Mouse (Mus musculus) MN1 (cell line): ENCODE results near the gene Cebpb.
A peak's percentile ranks its signal among the peaks of the same experiment; 100 is the strongest.

ENCODE experiments used
- DNase-seq: peaks from one replicate; pipeline ENCODE4 v3.0.0-alpha.2; 2016; ENCODE audit warnings: low spot score

Gene Cebpb

DNA sequence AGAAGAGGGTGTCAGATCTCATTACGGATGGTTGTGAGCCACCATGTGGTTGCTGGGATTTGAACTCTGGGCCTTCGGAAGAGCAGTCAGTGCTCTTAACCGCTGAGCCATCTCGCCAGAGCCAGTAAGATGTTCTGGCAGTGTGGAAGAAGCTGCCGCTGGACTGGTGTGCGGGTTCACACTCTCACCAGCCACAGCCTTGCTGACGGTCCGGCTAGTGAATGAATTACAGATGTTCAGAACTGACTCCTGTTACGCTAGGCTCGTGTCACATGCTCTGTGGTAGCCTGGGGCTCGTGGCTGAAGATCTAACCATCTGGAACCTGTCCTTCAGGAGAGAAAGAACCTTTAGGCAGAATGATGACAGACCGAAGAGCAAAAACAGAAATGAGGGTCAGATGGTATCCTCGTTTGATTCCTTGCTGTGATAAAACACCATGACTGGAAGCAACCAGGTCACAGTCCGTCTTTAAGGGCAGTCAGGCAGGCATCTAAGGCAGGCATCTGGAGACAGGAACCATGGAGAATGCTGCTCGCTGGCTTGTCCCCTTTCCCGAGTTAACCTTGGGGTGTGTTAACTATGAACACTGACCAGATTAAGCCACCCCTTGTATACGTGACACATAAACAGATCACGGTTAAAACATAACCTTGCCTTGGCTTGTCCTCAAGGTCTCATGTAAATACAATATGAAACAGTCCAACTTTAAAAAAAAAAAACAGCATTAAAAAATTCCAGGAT, 22.6 kb upstream of the Cebpb start:
- DNase-seq = no peak

DNA sequence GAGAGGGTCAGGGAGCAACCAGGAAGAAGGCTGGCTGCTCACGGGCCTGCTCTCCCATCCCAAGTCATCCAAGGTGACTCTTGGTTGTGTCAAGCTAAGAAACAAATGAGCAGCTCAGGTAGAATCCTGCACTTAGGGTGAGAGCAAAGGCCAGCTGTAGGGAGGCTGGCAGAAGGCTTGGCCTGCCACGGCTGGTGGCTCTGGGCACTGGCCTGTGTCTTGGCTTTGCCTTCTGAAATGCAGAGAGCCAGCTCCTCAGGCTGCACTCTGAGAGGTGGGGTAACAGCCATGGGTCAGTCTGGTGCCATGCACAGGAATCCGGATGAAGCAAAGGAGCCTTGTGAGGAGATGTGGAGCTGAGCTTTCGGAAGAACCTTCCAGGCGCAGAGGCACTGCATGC, 20.3 kb upstream of the Cebpb start:
- DNase-seq = no peak

DNA sequence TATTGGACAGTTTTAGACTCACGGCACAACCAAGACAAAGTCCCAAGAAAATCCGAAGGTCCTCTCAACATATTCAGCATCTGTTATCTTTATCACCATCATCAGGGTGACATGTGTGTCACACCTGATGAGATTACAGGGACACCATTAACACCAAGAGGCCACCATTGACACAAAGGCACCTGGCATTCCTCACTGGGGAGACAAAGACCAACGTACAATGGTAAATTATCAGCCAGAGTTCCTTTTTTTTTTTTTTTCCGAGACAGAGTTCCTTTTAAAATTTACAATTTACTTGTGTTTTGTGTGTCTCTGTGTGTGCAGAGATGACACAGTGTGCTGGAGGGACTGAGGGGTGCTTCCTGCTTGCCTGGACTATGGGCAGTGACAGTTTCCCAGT, 19.3 kb upstream of the Cebpb start:
- DNase-seq = no peak

DNA sequence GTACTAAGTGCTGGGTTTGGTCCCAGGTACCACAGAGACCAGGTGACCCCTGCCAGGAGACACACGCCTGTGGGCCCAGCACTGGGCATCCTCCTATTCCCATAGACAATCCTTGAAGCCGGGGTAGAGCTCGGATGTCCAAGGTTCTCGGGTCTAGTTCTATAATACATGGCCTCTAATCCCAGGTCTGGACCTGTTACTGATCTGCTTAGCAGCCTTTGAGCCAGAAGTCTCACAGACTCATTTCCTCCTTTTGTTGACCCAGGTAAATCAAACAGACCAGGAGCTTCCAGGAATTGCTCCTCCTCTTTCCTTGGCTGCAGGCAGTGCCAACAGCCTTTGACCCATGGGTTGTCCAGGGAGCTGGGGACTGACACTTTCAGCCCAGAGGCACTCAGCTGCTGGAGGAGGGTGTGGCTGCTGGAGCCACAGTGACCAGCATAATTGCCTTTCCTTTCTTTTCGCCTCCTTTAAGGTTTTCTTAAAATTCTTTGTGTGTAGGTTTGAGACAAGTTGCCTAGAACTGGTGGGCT, 17.5 kb upstream of the Cebpb start:
- DNase-seq = no peak

DNA sequence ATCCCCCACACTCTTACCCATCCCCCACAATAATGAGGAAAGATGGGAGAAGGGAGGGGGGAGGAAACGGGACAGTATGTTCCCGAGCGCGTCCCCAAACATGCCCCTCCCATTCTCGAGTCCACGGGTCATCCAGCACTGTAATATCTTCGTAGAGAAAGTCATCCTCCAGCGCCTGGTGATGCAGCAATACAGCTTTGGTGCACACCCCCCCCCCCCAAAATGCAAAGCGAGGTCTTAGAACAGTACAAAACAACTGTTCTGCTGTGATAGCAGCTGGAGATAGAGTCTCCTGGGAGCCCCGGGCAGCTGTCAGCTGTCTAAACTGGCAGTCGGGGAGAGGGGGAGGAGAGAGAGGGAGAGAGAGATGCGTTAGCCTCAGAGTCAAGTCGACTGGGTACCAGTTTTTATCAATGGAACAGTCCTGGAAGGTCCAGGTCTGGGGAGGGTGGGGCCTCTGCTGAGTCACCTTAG, 16.5 kb upstream of the Cebpb start:
- DNase-seq = peak; percentile 85

DNA sequence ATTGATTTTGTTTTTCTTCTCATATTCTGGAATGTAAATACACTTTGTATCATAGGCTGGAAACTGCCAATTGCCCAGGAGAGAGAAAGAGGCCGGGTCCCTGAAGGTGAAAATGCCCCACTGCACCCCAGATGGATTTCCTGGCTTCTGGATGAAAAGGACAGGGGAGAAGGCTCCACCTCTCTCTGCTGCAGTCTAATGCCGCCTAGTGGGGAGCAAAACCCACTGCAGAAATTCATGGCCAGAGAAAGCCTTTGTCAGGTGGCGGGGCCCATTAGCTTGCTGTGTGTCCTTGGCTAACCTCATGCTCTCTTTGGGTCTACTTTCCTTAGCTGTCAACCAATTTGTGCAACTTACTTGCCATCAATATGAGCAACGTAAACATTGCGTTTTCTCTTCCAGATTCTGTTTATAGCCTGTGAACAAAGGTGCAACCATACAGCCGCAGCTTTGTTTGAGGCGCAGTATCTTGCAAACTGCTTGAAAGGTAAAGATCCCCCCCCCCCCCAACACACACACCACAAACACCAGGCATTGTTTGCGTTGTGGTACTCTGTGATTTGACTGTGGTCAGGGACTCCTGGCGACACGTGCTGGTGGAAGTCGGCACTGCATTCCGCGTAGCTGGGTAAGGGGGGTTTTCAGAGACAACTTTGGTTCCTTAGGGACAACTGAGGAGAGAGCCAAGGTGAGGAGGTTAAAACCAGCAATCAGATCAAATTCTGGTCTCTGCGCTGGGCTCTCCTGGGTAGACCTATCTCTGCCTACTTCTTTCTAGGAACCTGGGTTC, 13.4 kb upstream of the Cebpb start:
- DNase-seq = no peak

DNA sequence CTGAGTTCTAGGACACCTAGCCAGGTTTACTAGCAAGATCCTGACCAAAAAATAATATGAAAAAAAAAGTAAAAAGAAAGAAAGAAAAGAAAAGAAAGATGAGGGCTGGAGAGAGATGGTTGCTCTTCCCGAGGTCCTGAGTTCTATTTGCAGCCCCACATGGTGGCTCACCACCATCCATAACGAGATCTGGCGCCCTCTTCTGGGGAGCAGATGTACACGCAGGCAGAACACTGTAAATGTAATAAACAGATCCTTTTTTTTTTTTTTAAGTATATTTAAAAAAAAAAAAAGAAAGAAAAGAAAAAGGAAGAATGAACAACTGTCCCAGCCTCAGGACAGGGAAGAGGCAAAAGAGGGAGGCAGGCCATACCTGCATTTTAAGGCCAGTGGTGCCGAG, 10.1 kb upstream of the Cebpb start:
- DNase-seq = no peak

DNA sequence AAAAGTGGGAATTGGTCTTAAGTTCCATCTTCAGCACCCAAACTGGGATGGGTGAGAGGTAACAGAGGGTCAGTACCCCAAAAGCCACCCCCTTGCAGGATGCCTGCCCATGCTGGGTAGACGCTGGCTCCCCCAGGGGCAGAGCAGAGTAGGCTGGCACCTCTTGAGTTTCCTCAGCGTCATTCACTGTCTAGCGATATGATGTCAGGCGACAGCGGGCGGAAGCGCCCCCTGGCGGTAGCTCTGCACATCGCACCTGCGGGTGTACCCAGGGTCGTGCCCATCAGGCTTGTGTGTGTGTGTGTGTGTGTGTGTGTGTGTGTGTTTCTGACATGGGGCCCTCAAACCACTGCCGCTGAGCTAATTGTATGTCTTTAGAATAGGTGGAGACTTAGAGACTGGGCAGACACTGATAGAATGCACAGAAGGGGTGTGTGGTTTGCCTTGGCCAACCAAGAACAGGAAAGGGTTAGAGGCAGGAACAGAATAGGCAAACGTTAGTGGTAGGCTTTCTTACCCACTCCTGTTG, 8.7 kb upstream of the Cebpb start:
- peak; percentile 83 for DNase-seq

DNA sequence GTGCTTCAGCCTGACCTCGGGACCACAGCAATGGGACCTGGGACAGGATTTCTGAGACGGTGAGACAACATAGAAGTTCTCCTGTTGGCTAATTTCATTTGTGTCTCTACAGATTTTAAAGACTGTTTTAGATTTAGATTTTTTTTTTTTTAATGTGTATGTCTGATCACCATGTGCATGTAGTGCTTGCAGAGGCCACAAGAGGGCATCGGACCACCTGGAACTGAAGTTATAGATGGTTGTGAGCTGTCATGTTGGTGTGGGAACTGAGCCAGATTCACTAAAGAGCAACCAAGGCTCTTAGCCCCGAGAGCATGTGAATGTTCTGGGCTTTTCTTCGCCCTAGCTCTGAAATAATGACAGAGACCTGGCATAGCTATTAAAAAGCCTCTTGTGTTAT, 8.1 kb upstream of the Cebpb start:
- DNase-seq = peak; percentile 57

DNA sequence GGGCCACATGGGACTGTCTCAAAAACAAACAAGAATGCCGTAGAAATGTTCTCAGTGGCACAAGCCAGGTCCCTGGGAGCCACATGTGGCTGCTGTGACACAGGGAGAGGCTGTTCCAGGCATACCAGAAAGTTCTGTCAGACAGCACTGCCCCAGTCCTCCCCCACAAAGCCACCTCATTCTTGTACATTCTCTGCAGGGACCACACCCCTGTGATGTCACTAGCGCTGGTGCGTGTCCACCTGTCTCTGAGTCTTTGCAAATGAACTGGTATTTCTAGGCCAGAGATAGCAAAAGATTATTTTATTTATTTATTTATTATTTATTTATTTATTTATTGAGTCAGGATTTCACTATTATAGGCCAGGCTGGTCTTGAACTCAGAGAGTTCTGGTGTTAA, 5.0 kb upstream of the Cebpb start:
- no peak for DNase-seq

DNA sequence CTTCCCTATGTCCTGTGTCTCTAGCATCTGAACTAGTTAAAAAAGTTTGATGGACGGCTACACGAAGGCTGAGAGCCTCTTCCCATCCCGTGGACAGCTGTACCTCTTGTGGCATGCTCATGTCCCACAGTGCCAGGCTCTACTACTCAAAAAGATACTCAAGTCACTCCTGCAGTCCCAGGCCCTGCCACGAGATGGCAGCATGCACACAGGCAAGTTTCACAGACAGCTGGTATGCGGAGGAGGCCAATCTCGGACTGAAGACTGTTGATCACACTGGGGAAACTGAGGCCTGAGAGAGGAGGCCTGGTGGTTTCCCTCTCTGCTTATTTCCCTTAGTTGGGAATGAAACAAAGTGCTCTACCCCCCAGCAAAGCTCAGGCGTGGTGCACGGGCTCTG, 3.6 kb upstream of the Cebpb start:
- peak; percentile 95 for DNase-seq

DNA sequence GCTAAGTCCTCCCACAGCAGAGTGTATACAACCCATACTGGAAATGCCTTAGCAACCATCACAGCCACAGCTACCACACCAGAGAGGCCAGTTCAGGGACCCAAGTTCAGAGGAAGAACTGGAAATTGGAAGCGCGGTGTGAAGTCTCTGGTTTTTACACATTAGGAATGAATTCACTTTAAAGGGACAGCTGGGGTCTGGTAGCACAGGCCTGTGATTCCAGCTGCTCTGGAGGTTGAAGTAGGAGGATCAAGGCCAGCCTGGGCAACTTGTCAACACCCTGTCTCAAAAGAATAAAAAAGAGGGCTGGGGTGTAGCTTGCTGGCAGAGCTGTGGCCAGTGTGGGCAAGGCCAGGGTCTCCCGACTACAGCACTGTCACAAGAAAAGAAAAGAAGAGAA, 2.9 kb upstream of the Cebpb start:
- no peak for DNase-seq

DNA sequence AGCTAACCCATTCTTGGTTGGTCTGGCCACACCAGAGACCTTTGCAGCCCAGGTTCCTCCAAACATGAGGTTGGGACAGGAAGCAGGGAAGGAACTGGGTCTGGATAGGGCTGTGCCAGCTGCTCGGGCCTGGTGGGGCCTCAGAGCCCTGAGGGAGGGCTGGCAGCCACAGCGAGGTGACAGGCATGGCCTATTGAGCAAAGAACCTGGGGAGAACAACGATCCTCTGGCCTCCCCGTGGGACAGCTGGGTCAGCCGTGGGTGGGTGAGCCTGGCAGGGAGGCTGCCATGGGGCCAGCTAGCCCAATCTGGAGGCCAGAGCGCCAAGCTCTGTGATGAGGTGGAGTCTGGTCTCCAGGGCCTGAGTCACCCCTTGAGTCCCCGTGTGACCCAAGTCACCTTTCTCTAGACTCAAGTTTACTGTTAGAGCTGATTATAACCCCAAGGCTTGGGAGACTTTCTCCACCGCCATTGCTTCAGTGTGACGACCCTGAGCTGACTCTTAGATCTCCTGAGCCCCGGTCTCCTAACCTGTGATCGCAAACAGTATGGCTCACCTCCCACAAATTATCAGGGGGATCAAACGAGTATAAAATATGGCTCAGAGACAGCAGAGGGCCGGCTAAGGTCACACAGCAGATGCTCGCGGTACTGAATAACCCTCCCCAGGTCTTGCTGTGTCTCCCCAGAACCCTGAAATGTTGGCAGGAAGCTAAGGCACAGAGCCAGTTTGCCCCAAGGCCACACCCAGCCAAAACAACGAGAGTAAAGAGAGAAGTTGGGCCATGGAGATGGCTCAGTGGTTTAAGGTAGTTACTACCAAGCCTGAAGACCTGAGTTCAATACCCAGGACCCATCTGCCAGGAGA, 2.1 kb upstream of the Cebpb start:
- no peak for DNase-seq

DNA sequence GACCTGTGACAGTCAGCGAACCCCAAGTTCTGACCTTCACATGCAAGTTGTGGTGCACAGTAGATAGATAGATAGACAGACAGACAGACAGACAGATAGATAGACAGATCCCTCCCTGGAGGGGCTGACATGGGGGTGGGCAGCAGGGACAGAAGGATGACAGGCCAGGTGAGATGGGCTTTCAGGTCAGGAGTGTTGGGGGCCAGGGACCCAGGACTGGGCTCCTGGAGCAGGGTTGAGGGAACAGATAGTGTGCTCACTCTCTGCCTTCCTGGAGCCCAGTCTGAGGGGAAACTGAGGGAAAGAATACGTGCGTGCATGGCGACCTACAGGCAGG, 1.5 kb upstream of the Cebpb start:
- no peak for DNase-seq

DNA sequence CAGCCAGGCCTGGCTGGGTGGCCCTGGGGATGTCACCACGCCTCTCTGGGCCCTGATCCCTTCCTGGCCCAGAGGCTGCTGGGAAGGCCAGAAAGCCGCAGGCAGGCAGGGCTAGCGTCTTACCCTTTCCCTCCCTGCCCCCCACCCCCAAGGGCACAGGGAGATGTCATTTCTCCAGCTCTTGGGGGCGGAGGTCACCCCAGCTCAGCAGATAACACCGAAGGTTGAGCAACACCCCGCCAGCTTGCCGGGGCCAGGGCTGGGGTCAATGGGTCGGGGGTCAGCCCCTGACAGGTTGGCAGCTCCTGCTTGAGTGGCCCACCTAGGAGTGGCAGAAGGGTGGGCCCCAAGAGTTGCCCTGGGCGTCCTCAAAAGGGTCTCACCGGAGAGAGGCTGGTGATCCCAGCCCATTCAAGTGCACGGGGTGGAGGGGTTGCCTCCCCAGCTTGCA, 1.0 kb upstream of the Cebpb start:
- DNase-seq = no peak

DNA sequence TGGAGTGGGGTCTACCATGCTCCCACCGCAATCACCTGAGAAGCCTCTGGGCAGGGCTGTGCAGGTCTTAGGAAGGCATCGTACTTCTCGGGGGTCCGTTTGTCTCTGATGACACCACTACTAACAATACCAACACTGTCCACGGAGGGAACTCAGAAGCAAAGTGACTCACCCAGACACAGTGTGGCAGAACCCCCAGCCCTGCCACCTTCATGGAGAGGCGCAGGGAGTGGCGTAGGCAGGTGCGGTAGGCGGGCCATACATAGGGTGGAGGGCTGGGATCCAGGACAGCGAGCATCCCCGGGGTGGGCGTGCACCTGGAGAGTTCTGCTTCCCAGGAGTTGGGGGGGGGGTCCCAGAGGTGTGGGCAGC, 603 bp upstream of the Cebpb start:
- no peak for DNase-seq

DNA sequence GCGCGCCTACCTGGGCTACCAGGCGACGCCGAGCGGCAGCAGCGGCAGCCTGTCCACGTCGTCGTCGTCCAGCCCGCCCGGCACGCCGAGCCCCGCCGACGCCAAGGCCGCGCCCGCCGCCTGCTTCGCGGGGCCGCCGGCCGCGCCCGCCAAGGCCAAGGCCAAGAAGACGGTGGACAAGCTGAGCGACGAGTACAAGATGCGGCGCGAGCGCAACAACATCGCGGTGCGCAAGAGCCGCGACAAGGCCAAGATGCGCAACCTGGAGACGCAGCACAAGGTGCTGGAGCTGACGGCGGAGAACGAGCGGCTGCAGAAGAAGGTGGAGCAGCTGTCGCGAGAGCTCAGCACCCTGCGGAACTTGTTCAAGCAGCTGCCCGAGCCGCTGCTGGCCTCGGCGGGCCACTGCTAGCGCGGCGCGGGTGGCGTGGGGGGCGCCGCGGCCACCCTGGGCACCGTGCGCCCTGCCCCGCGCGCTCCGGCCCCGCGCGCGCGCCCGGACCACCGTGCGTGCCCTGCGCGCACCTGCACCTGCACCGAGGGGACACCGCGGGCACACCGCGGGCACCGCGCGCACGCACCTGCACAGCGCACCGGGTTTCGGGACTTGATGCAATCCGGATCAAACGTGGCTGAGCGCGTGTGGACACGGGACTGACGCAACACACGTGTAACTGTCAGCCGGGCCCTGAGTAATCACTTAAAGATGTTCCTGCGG, 945 bp downstream of the Cebpb start, which contains the start of gene Tmem189:
Gene Tmem189 (minus strand): TSS at position 322 of the 718 bp plus-strand sequence.
- DNase-seq = peak; percentile 92

DNA sequence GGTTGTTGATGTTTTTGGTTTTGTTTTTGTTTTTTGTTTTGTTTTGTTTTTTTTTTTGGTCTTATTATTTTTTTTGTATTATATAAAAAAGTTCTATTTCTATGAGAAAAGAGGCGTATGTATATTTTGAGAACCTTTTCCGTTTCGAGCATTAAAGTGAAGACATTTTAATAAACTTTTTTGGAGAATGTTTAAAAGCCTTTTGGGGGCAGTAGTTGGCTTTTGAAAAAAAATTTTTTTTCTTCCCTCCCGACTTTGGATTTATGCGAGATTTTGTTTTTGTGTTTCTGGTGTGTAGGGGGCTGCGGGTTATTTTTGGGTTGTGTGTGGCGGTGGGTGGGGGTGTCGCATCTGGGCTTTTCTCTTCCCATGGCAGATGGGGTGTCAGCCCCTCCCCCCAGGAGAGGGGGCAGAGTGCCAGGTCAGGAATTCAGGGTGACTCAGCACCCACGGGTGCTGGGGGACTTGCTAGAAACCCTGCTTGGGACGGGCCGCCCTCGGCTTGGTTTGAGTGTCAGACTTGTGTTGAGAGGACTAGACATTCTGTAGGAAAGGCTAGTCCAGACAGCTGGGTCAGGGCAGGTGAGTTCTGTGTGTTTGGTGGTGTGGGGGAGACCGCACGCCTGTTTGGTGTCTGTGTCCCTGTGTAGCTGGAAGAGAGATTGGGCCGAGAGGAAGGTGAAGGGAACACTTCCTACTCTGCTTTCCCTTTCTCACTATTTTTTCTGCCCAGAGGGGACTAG, 1.7 kb downstream of the Cebpb start:
- no peak for DNase-seq

DNA sequence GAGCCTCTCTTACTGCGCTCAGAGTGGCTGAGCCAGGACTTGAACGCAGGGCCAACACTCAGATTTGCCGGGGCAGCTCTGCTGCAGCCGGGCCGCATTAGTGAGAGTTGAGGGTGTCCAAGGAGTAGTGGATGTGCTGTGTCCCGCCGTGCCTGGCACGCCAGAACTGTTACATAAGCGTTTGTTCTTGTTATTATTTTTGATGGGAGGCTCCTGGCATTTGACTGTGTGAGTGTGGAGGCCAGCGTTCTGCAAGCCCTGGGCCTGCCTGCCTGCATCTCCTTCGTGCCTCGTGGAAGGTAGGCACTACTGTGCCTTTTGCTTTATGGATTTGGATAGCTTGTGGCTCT, 2.2 kb downstream of the Cebpb start:
- no peak for DNase-seq

DNA sequence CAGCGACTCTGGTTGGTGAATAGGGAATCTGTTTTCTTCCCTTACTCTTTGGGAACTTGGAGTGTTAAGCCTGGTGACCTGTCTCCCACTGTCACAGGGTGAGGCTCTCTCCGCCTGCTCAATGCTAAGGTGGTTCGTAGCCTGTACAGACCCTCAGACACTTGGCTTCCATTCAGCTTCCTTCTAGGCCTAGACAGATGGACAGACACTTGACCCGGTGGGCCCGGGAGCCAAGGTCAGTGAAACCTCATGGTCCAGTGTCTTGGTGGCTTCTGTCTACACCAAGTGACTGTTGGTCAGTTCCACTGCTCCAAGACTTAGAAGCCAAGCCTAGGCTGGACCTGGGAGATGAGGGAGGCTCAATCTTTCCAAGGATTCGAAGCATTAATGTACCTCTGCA, 2.7 kb downstream of the Cebpb start:
- DNase-seq = no peak
